Mouse (Mus musculus): ENCODE measurements around the gene Cxcr6. TPM values are rescaled to one million over a fixed set of nuclear protein-coding genes. Genes with fewer than 3 reads are reported as not detected.

Gene Cxcr6
- 0.21 and 0.82 TPM in 2 replicates for polyA plus RNA-seq (2012; rRNA removed; ENCODE audit: low replicate concordance)

GRCm38 (mm10) chr9:123806267-123806666 lies at the start of gene Cxcr6:
Gene Cxcr6, plus strand, starts transcription at chr9:123806475.

GRCm38 (mm10) chr9:123851713-123852448 lies 45.6 kb downstream of the Cxcr6 start, which contains the start of gene Fyco1:
Gene Fyco1, minus strand, starts transcription at chr9:123851899.

Other genes with a start within 250 kb of the Cxcr6 start
- gene Slc6a20b, start 173.9 kb upstream of the Cxcr6 start, polyA plus RNA-seq (2012; rRNA removed; ENCODE audit: low replicate concordance): 1.00 and 1.3 TPM in 2 replicates
- gene Ccr9, start 128.0 kb upstream of the Cxcr6 start, polyA plus RNA-seq (2012; rRNA removed; ENCODE audit: low replicate concordance): 1.6 and 2.9 TPM in 2 replicates
- 191 and 196 TPM in 2 replicates for gene Slc6a20a, start 127.6 kb upstream of the Cxcr6 start, polyA plus RNA-seq (2012; rRNA removed; ENCODE audit: low replicate concordance)
- gene Lztfl1, start 88.8 kb upstream of the Cxcr6 start, polyA plus RNA-seq (2012; rRNA removed; ENCODE audit: low replicate concordance): 0.05 and 0.42 TPM in 2 replicates
- 2.1 and 3.5 TPM in 2 replicates for gene Fyco1, start 45.4 kb downstream of the Cxcr6 start, polyA plus RNA-seq (2012; rRNA removed; ENCODE audit: low replicate concordance)
- 0.15 and 0.29 TPM in 2 replicates for gene Xcr1, start 55.6 kb downstream of the Cxcr6 start, polyA plus RNA-seq (2012; rRNA removed; ENCODE audit: low replicate concordance)
- 0.81 and 1.5 TPM in 2 replicates for gene Ccr1, start 162.2 kb downstream of the Cxcr6 start, polyA plus RNA-seq (2012; rRNA removed; ENCODE audit: low replicate concordance)
- 0.11 and 0.18 TPM in 2 replicates for gene Ccr1l1, start 171.9 kb downstream of the Cxcr6 start, polyA plus RNA-seq (2012; rRNA removed; ENCODE audit: low replicate concordance)
- gene Ccr3, start 215.5 kb downstream of the Cxcr6 start, polyA plus RNA-seq (2012; rRNA removed; ENCODE audit: low replicate concordance): 0.15 and 0.19 TPM in 2 replicates

Measured in duodenum, adult 2 months (tissue).